In genomic region chr13:41409291-41409690, GRCm38 (mm10) we compare ENCODE assay signal across 28 mouse cellular contexts.
"Had no signal": no experiment of that assay in that cellular context is flagged by ENCODE, and none has a peak within 500 bp of the region (broad histone marks: within the 10 kb centered on the region; RNA-seq: fewer than 3 reads in every experiment).

No protein-coding gene starts in this region.

- H3K9me3 ChIP-seq: embryonic facial prominence, embryonic 10.5 days; embryonic facial prominence, embryonic 12.5 days; embryonic facial prominence, embryonic 13.5 days; embryonic facial prominence, embryonic 15.5 days; forebrain, embryonic 10.5 days; forebrain, embryonic 12.5 days; forebrain, embryonic 13.5 days; forebrain, embryonic 15.5 days had no signal

- H3K27me3 ChIP-seq: embryonic facial prominence, embryonic 12.5 days; embryonic facial prominence, embryonic 13.5 days; embryonic facial prominence, embryonic 15.5 days; forebrain, embryonic 12.5 days; forebrain, embryonic 13.5 days; forebrain, embryonic 15.5 days had no signal

- DNase-seq: cerebellum, adult 18-20 months; cerebellum, adult 2 months; cerebellum, adult 8-10 months; cerebellum, adult 9-10 months; cerebellum, adult 9-11 months; cerebellum, postnatal 10 days; cerebellum, postnatal 14 days; cerebellum, postnatal 25 days; cerebellum, postnatal 36 days; embryo, embryonic 11 days; forebrain, postnatal 0 days; gastrocnemius, adult 2 months; gastrocnemius, postnatal 10 days; gastrocnemius, postnatal 14 days; gastrocnemius, postnatal 25 days; gastrocnemius, postnatal 36 days; heart, adult 18-20 months had no signal

- ATAC-seq: forebrain, embryonic 13.5 days; forebrain, embryonic 14.5 days; forebrain, embryonic 15.5 days; forebrain, embryonic 16.5 days; forebrain, postnatal 0 days had no signal

- H3K27ac ChIP-seq: embryonic facial prominence, embryonic 10.5 days; embryonic facial prominence, embryonic 12.5 days; embryonic facial prominence, embryonic 13.5 days; embryonic facial prominence, embryonic 15.5 days; forebrain, embryonic 10.5 days; forebrain, embryonic 12.5 days; forebrain, embryonic 13.5 days; forebrain, embryonic 15.5 days; gastrocnemius, adult 2 months had no signal

- H3K9ac ChIP-seq: embryonic facial prominence, embryonic 12.5 days; embryonic facial prominence, embryonic 13.5 days; embryonic facial prominence, embryonic 15.5 days; forebrain, embryonic 12.5 days; forebrain, embryonic 13.5 days; forebrain, embryonic 15.5 days; forebrain, postnatal 0 days had no signal

- H3K4me3 ChIP-seq: embryonic facial prominence, embryonic 10.5 days; embryonic facial prominence, embryonic 12.5 days; embryonic facial prominence, embryonic 13.5 days; embryonic facial prominence, embryonic 15.5 days; erythroblast, embryonic 14.5 days; forebrain, embryonic 10.5 days; forebrain, embryonic 12.5 days; forebrain, embryonic 13.5 days; forebrain, embryonic 15.5 days; gastrocnemius, adult 2 months had no signal

- H3K36me3 ChIP-seq: embryonic facial prominence, embryonic 10.5 days; embryonic facial prominence, embryonic 12.5 days; embryonic facial prominence, embryonic 13.5 days; embryonic facial prominence, embryonic 15.5 days; forebrain, embryonic 10.5 days; forebrain, embryonic 12.5 days; forebrain, embryonic 15.5 days had no signal

- H3K4me2 ChIP-seq: embryonic facial prominence, embryonic 12.5 days; embryonic facial prominence, embryonic 13.5 days; embryonic facial prominence, embryonic 15.5 days; forebrain, embryonic 12.5 days; forebrain, embryonic 13.5 days; forebrain, embryonic 15.5 days had no signal

- H3K4me1 ChIP-seq: embryonic facial prominence, embryonic 10.5 days; embryonic facial prominence, embryonic 12.5 days; embryonic facial prominence, embryonic 13.5 days; embryonic facial prominence, embryonic 15.5 days; forebrain, embryonic 10.5 days; forebrain, embryonic 12.5 days; forebrain, embryonic 13.5 days; forebrain, embryonic 15.5 days had no signal
